Mouse (Mus musculus) G1E-ER4 (cell line): Measurements from ENCODE around the gene Naa10. TPM values are rescaled to one million over a fixed set of nuclear protein-coding genes. Genes with fewer than 3 reads are reported as not detected.

ENCODE experiments used
- GATA1 ChIP-seq: IDR thresholded peaks from one replicate; pipeline ENCODE4 v1.8.0; 2012; ENCODE audit warnings: low read length, inconsistent platforms
- polyA plus RNA-seq: library from polyadenylated mRNA; stranded (reverse); fragments of >175 nt; gene quantifications from 2 replicates; pipeline ENCODE4 v1.2.3, GENCODE M21; 2012

Naa10 gene
- 198 and 297 TPM in 2 replicates for polyA plus RNA-seq

- TF ChIP-seq GATA1, result no peak
These were observed at the start of gene Naa10, which contains the start of gene Arhgap4 for GRCm38 (mm10) chrX:73921823-73922549. Gene Naa10 (minus strand): TSS chrX:73921944. Gene Arhgap4 (minus strand): TSS chrX:73921870.

GRCm38 (mm10) chrX:73970781-73971180 is 49.0 kb upstream of the Naa10 start:
- TF ChIP-seq GATA1, result no peak

GRCm38 (mm10) chrX:73969729-73970128 is 48.0 kb upstream of the Naa10 start:
- TF ChIP-seq GATA1, result no peak

- no peak for TF ChIP-seq GATA1
These were observed 47.4 kb upstream of the Naa10 start for GRCm38 (mm10) chrX:73969167-73969566.

- TF ChIP-seq GATA1, result no peak
These were observed 45.7 kb upstream of the Naa10 start for GRCm38 (mm10) chrX:73967177-73968075.

GRCm38 (mm10) chrX:73966248-73967176 is 44.8 kb upstream of the Naa10 start, which contains the start of gene Hcfc1:
Gene Hcfc1 (minus strand): TSS chrX:73966357.
- no peak for TF ChIP-seq GATA1

GRCm38 (mm10) chrX:73965307-73965706 is 43.6 kb upstream of the Naa10 start:
- TF ChIP-seq GATA1, result no peak

GRCm38 (mm10) chrX:73964363-73964762 is 42.6 kb upstream of the Naa10 start:
- TF ChIP-seq GATA1, result no peak

- no peak for TF ChIP-seq GATA1
These were observed 33.2 kb upstream of the Naa10 start for GRCm38 (mm10) chrX:73954988-73955387.

GRCm38 (mm10) chrX:73952603-73953002 is 30.9 kb upstream of the Naa10 start:
- TF ChIP-seq GATA1, result no peak

- no peak for TF ChIP-seq GATA1
These were observed 27.6 kb upstream of the Naa10 start for GRCm38 (mm10) chrX:73949341-73949740.

GRCm38 (mm10) chrX:73948647-73949046 is 26.9 kb upstream of the Naa10 start:
- no peak for TF ChIP-seq GATA1

GRCm38 (mm10) chrX:73946896-73947295 is 25.2 kb upstream of the Naa10 start:
- no peak for TF ChIP-seq GATA1

GRCm38 (mm10) chrX:73942294-73942693 is 20.6 kb upstream of the Naa10 start:
- TF ChIP-seq GATA1, result no peak

GRCm38 (mm10) chrX:73941860-73942259 is 20.1 kb upstream of the Naa10 start:
- no peak for TF ChIP-seq GATA1
